Mouse (Mus musculus) thymus, adult 2 months (tissue): Measurements from ENCODE around the gene Wwox.

ENCODE experiments used
- CTCF ChIP-seq: fragments of 200-500 bp; IDR thresholded peaks from 2 replicates; pipeline ENCODE4 v1.5.1; 2012; ENCODE audit warnings: mild to moderate bottlenecking, control low read depth, low read length, moderate library complexity, borderline replicate concordance; ENCODE audit not compliant: control insufficient read depth, poor library complexity, insufficient read depth; ENCODE audit errors: extremely low read depth
- POLR2A ChIP-seq: fragments of 200-500 bp; IDR thresholded peaks from 2 replicates; pipeline ENCODE4 v1.6.1; 2012; ENCODE audit warnings: mild to moderate bottlenecking, low read length, control low read depth, moderate library complexity; ENCODE audit not compliant: control insufficient read depth, poor library complexity, insufficient read depth; ENCODE audit errors: extremely low read depth

- no peak for TF ChIP-seq POLR2A
- TF ChIP-seq CTCF = no peak
Observed at GRCm38 (mm10) chr8:114593424-114594157, 154.1 kb downstream of the Wwox start.
